Mouse (Mus musculus) kidney, adult 2 months (tissue): Measurements from ENCODE around the gene Arhgap20.

Experiments
- CTCF ChIP-seq: fragments of 200-500 bp; conservative IDR thresholded peaks from 2 replicates; pipeline ENCODE4 v1.5.1; 2011; ENCODE audit warnings: low read depth, mild to moderate bottlenecking, control low read depth, low read length, moderate library complexity, mixed read lengths; ENCODE audit not compliant: insufficient read depth, insufficient read length
- POLR2A ChIP-seq: fragments of 200-500 bp; IDR thresholded peaks from one replicate; pipeline ENCODE4 v1.6.1; 2011; ENCODE audit warnings: low read depth, low read length, control low read depth

DNA sequence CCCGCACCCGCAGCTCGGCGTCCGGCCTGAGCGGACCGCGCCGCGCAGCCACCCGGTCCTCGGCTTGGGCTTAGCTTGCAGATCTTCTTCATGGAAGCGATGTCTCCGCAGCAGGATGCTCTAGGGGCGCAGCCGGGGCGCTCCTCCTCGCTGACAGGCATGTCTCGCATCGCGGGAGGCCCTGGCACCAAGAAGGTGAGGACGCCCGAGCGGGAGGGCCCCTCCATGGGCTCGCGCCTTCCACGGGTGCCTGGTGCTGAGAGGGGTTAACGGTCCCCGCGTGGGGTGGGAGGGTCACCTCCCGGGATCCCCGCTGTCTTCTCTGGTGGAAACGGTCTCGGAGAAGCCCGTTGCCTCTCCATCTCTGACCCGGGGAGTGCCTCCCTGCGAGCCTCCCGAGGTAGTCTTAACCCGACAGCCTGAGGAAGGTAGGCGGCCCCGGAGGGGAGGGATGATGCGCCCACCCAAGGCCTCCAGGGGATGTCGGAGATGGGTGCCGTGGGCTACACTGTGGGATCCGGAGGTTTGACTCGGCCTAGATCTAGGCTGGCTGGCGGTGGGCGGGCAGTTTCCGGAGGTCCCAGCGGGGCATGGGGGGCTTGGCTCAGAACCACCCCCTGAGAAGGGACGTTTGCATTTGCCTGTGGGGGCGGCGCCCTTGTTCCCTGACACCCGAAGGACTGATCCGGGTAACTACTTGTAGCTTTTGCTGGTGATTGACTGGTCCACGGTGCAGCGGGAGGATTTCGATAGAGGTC lies 459 bp downstream of the Arhgap20 start:
- TF ChIP-seq CTCF (no peak), POLR2A (no peak)
